Mouse (Mus musculus): Measurements from ENCODE around the gene Hey2. TPM values are rescaled to one million over a fixed set of nuclear protein-coding genes. Genes with fewer than 3 reads are reported as not detected.

The Hey2 gene
- polyA plus RNA-seq, 1 experiment from 2014 or later: 2.7 TPM

DNA sequence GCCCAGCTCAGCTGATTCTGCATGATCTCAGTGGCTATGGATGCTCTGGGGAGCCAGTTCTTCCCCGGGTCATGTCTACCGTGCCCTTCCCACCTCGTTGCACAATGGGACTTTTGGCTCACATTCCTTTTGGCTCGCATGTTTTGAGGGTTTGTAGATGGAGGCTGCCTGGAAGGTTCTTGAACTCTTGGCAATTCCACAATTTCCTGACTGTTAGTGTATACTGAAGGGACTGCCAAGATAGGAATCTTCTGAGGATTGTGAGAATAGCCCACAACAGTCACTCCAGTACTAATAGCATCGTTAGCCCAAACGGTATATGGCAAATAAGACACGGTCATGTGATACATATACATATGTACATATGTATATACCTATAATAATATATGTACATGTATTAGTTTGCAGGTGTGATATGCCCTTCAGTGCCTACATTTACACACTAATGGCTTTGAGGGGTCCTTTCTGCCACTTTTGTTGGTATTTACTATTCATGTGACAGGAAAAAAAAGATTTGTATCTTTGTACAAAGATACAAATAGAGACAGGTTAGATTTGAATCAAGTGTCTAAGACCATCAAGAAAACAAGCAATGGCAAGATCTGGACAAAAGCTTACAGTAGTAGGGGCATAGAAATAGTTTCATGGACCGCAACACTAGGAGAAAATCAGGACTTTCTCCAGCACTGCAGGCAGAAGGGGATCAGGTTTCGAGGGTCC is 32.2 kb downstream of the Hey2 start:
- Histone ChIP-seq H3K27me3 (no peaks in the 10 kb centered on the region), H3K4me1 (no peaks in the 10 kb centered on the region), H3K9me3 (replicated peaks) (no peaks in the 10 kb centered on the region), H3K9ac (peak overlapping the region; percentile 45; the same call in 1 of the 2 replicates), H3K4me2 (peak overlapping the region; percentile 47), H3K27ac (no peak overlapping the region), H3K4me3 (peak overlapping the region; percentile 39), H3K36me3 (ENCODE audit: poor library complexity, severe bottlenecking) (no peaks in the 10 kb centered on the region)
- WGBS: 37% methylated on average over 9 of the region's 9 CpGs
- ATAC-seq: peak; percentile 63

DNA sequence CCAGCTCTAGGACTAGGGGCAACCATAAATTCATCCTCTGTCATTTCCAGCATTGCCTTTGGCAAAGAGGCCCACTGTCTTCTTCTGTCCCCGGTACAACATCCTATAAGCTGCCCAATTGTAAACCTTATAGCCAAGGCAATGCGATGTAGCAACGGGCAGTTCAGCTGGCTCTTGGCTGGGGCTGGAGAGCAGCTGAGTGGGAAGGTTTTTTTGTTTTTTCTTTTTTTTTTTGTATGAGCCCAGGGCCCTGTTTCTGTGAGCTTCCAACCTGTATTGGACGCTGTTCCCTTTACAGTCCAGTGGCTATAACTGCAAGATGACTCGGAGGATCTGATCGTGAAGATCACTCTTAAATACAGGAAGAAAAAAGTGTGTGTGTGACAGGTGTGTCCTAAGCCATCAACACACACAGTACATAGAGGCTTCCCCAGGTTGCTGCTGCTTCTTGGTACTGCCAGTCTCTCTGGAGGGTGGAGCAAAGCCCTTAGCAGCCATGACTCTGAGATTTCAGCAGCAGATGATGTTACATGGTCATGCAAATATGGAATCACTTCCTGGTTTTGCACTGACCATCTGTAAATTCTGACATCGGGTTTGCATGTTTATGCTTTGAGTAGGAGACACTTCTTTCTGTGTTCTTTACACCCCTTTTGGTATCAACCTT is 38.9 kb downstream of the Hey2 start:
- peaks cover 6% of the 10 kb centered on the region; the same call in 1 of the 2 replicates for H3K4me1 ChIP-seq
- no peaks in the 10 kb centered on the region for H3K9me3 ChIP-seq (replicated peaks)
- peak overlapping the region; percentile 84 for H3K9ac ChIP-seq
- no peaks in the 10 kb centered on the region for H3K27me3 ChIP-seq
- H3K27ac ChIP-seq: peak overlapping the region; percentile 96
- no peaks in the 10 kb centered on the region for H3K36me3 ChIP-seq (ENCODE audit: poor library complexity, severe bottlenecking)
- peak overlapping the region; percentile 64 for H3K4me2 ChIP-seq
- H3K4me3 ChIP-seq: peak overlapping the region; percentile 75
- 38% methylated on average over 7 of the region's 7 CpGs for WGBS
- ATAC-seq: peak; percentile 4; the same call in 1 of the 2 replicates

DNA sequence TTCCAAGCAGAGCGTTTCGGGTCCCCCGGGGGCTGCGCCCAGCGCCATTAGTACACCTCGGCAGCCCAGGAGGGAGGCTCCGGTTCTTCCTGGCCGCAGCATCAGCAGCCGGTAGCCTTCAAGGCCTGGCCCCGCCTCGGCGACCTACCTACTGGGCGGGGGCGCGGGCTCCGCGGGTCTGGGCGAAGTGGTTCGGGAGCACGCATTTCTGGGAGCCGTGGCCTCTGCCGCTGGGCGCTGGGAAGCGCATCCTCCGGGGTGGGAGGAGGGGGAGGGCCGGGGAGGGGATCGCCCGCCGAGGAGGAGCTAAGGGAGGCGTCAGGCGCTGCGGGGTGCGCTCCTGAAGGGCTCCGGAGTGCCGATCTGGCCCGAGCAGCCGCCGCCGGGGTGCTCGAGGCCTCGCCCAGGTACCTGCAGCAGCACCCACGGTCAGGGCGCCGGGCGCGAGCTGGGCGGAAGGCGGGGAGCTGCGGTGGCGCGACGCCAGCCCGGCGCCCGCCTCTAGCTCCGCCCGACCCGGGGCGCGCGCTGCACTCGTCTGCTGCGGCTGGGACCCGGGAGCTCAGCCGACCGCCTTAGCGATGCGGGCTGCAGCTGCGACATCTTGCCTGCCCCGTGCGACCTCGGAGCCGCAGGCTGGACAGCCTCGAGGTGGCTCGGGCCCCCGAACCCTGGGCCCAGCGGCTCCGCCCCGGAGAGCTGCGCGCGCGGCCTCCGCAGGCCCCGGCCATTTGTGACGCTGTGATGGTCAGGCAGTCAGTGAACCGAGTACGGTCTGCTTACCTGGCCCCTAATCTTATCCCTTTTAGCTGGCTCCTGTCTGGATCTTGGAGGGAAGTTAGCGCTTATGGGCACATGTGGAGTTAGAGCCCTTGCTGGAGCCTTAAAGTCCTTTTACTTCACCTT is 39.7 kb downstream of the Hey2 start, which contains the start of gene Ncoa7:
Gene Ncoa7, minus strand, starts transcription at position 646 of the 906 bp plus-strand sequence.
- H3K36me3 ChIP-seq (ENCODE audit: poor library complexity, severe bottlenecking): no peaks in the 10 kb centered on the region
- H3K4me3 ChIP-seq: peak within 1 kb of the TSS; percentile 75
- peak within 1 kb of the TSS; percentile 96 for H3K27ac ChIP-seq
- peak; percentile 93 for ATAC-seq
- H3K9me3 ChIP-seq (replicated peaks): no peaks in the 10 kb centered on the region
- peaks cover 6% of the 10 kb centered on the region; the same call in 1 of the 2 replicates for H3K4me1 ChIP-seq
- peak within 1 kb of the TSS; percentile 64 for H3K4me2 ChIP-seq
- H3K27me3 ChIP-seq: no peaks in the 10 kb centered on the region
- H3K9ac ChIP-seq: peak within 1 kb of the TSS; percentile 84
- under 1% methylated on average over 81 of the region's 89 CpGs for WGBS

DNA sequence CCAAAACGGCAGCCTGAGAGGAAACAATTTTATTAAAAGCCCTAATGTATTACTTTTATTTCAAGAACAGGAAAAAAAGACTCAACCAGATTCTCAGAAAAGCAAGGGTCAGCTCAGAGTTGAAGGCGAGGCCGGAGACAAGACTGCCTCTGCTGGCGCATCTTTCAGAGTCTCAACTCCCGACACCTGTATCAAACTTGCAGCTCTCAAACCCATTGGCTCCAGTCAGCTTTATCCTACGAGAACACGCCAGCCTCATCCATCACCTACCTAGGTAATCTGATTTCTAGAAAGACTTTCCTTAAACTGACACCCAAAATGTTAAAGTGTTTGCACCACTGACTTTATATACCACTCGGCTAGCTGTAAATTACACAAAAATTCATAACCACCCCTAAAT is 40.6 kb downstream of the Hey2 start:
- Histone ChIP-seq H3K27me3 (no peaks in the 10 kb centered on the region), H3K4me2 (peak overlapping the region; percentile 64), H3K27ac (peak overlapping the region; percentile 96), H3K4me3 (peak overlapping the region; percentile 75), H3K9me3 (replicated peaks) (no peaks in the 10 kb centered on the region), H3K4me1 (peaks cover 6% of the 10 kb centered on the region; the same call in 1 of the 2 replicates), H3K9ac (peak overlapping the region; percentile 84), H3K36me3 (ENCODE audit: poor library complexity, severe bottlenecking) (no peaks in the 10 kb centered on the region)
- WGBS: 9% methylated on average over 8 of the region's 8 CpGs
- no peak for ATAC-seq

DNA sequence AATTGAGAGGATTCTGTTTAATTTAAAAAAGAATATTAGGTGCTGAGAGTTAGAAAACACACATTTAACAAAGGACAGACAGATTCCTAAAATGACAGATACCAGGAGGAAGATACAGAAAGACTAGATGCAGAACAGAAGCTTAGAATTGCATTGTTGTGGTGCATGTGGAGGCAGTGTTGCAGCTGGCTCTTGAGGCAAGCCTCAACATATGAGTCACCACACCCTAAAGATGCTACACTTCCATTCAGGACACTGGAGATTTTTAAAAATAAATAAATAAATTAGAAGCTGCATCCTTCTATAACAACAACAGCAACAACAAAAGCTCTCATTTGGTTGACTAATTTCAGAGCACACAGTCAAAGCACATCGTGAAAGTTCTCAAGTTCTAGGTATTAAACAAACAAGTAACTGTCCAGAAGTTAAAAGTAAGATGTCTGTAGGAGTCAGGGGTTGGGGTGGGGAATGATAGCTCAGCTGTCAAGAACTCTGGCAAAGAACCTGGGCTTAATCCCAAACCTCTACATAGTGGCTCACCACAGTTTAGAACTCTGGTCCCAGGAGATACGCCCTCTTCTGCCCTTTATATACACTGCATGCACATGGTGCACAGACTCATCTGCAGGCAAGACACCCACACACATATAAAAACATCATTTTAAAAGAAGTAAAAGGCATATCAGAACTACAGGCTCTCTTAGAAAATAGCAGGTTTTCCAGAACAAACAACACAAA is 42.7 kb downstream of the Hey2 start:
- H3K4me2 ChIP-seq: no peak overlapping the region
- 97% methylated on average over 2 of the region's 2 CpGs for WGBS
- no peak for ATAC-seq
- no peak overlapping the region for H3K27ac ChIP-seq
- peaks cover 6% of the 10 kb centered on the region; the same call in 1 of the 2 replicates for H3K4me1 ChIP-seq
- no peak overlapping the region for H3K9ac ChIP-seq
- H3K36me3 ChIP-seq (ENCODE audit: poor library complexity, severe bottlenecking): peaks cover 7% of the 10 kb centered on the region; the same call in 1 of the 2 replicates
- H3K9me3 ChIP-seq (replicated peaks): no peaks in the 10 kb centered on the region
- H3K4me3 ChIP-seq: no peak overlapping the region
- H3K27me3 ChIP-seq: no peaks in the 10 kb centered on the region

DNA sequence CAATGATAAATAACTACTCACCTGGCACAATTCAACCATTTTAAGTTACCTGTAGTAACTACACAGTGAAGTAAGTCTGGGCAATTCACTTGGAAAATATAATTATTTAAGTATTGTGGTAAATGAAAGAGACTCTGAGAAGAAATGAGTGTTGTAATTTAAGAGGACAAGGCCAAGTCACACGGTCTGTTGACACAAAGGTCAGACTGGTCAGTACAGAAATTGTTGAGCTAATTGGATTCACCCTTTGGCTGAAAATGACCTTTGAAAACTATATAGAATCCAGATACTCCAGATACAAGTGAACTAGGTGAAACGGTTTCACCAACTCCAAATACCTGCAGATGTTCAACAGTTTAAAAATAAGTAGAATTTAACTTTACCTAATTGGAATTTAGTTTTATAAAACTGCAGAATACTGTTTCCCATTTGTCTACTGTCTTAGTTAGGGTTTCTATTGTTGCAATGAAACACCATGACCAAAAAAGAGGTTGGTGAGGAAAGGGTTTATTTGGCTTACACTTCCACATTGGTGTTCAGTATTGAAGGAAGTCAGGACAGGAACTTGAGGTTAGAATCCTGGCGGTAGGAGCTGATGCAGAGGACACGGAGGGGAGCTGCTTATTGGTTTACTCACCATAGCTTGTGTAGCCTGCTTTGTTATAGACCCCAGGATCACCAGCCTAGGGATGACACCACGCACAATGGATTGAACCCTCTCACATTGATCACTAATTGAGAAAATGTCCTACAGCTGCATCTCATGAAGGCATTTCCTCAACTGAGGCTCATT is 45.9 kb downstream of the Hey2 start:
- no peak overlapping the region for H3K27ac ChIP-seq
- H3K36me3 ChIP-seq (ENCODE audit: poor library complexity, severe bottlenecking): peaks cover 15% of the 10 kb centered on the region
- no peaks in the 10 kb centered on the region for H3K4me1 ChIP-seq
- no peak overlapping the region for H3K9ac ChIP-seq
- no peaks in the 10 kb centered on the region for H3K27me3 ChIP-seq
- no peak overlapping the region for H3K4me3 ChIP-seq
- H3K4me2 ChIP-seq: no peak overlapping the region
- no peak for ATAC-seq
- H3K9me3 ChIP-seq (replicated peaks): peaks cover 7% of the 10 kb centered on the region
- WGBS: 81% methylated on average over 5 of the region's 5 CpGs

DNA sequence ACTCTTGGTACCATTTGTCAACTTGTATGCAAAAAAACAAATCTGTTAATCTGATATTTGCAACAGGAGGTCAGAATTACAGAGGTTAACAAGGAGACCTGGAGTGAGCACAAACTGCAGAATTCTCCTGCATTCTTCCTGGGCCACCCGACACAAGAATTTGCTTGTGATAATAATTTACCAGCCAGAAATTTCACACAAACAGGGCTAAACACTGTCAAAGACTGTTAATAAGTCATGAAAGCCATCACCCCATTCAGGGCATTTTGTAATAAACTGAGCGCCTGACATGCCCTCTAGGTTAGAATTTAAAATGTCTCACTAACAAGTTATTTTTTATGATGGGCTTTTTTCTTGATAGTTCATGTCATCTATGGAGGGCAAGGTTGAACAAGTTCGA is 51.6 kb downstream of the Hey2 start:
- Histone ChIP-seq H3K9me3 (replicated peaks) (peaks cover 7% of the 10 kb centered on the region), H3K4me2 (no peak overlapping the region), H3K4me1 (no peaks in the 10 kb centered on the region), H3K27ac (no peak overlapping the region), H3K4me3 (no peak overlapping the region), H3K9ac (no peak overlapping the region), H3K36me3 (ENCODE audit: poor library complexity, severe bottlenecking) (peaks cover 15% of the 10 kb centered on the region), H3K27me3 (no peaks in the 10 kb centered on the region)
- ATAC-seq: no peak
- WGBS: 98% methylated on average over 3 of the region's 3 CpGs

DNA sequence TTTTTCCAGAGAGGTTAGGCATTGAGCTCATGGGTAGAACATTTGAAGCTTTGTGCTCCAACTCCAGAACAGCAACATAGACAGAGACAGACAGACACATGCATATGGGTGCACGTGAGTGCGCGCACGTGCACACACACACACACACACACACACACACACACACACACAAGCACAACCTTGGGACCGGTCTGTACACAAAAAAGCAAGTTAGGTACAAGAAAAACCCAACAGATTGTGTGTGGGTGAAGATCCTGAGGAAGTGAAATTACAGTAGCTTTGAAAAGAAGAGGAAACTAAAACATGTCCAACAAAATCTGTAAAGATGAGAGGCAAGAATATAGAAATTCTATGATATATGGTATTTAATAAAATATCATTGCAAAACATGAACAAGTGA is 53.1 kb downstream of the Hey2 start:
- Histone ChIP-seq H3K4me2 (no peak overlapping the region), H3K4me1 (no peaks in the 10 kb centered on the region), H3K4me3 (no peak overlapping the region), H3K36me3 (ENCODE audit: poor library complexity, severe bottlenecking) (peaks cover 7% of the 10 kb centered on the region), H3K27ac (no peak overlapping the region), H3K9ac (no peak overlapping the region), H3K27me3 (no peaks in the 10 kb centered on the region), H3K9me3 (replicated peaks) (peaks cover 5% of the 10 kb centered on the region)
- 94% methylated on average over 5 of the region's 5 CpGs for WGBS
- no peak for ATAC-seq

DNA sequence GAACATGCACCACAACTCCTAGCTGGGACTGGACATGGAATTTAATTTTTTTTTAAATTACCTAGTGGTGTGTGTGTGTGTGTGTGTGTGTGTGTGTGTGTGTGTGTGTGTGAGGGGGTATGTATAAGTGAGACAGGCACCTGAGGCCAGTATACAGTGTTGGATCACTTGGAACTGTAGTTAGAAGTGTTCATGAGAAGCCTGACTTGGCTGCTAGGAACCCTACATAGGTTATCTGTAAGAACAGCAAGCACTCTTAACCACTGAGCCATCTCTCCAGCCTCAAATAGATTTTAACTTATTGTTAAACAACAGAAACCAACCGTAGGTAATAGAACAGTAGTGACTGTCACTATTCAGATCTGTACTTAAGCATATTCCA is 54.3 kb downstream of the Hey2 start:
- Histone ChIP-seq H3K9me3 (replicated peaks) (no peaks in the 10 kb centered on the region), H3K9ac (no peak overlapping the region), H3K4me2 (no peak overlapping the region), H3K4me1 (no peaks in the 10 kb centered on the region), H3K27me3 (no peaks in the 10 kb centered on the region), H3K27ac (no peak overlapping the region), H3K4me3 (no peak overlapping the region), H3K36me3 (ENCODE audit: poor library complexity, severe bottlenecking) (0 out of 2 replicates have a peak, but pooled peaks cover 4% of the 10 kb centered on the region)
- 88% methylated on average over 1 of the region's 1 CpGs for WGBS
- no peak for ATAC-seq

DNA sequence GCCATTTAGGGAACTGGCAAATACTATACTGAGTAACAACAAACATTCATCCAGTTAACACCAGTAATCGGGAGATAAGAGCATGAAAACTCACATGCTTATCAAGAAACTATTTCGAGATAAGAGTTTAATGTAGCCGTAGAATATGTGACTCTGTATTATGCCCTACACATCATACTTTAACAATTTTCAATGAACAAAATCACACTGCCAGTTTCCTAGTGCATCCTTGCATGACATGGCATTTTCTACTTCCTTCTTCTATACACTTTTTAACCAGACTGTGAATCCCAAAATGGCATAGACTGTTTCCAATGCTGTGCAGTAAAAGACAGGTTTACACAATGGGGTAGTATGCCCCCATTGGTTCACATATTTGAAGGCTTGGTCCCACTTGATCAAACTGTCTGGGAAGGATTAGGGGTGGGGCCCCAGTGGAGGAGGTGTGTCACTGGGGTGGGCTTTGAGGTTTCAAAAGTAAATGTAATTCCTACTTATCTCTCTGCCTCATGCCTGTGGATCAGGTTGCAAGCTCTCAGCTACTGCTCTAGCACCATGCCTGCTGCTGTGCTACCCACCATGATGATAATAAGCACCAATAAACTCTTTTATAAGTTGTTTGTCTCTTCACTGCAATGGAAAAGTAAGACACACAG is 54.8 kb downstream of the Hey2 start:
- no peak overlapping the region for H3K4me3 ChIP-seq
- H3K9me3 ChIP-seq (replicated peaks): no peaks in the 10 kb centered on the region
- no peaks in the 10 kb centered on the region for H3K4me1 ChIP-seq
- H3K27ac ChIP-seq: no peak overlapping the region
- WGBS: 95% methylated on average over 3 of the region's 3 CpGs
- H3K9ac ChIP-seq: no peak overlapping the region
- H3K36me3 ChIP-seq (ENCODE audit: poor library complexity, severe bottlenecking): 0 out of 2 replicates have a peak, but pooled peaks cover 4% of the 10 kb centered on the region
- no peaks in the 10 kb centered on the region for H3K27me3 ChIP-seq
- H3K4me2 ChIP-seq: no peak overlapping the region
- ATAC-seq: no peak; the same call in 1 of the 2 replicates

Data from forebrain, embryonic 13.5 days (tissue).